Mouse (Mus musculus) layer of hippocampus, adult 11-12 months (tissue): ENCODE data around the gene Igfbp3.
A peak's percentile ranks its signal among the peaks of the same experiment; 100 is the strongest.

Source experiments
- DNase-seq: peaks from one replicate; pipeline ENCODE4 v3.0.0; 2022; ENCODE audit warnings: low spot score

Gene Igfbp3

DNA sequence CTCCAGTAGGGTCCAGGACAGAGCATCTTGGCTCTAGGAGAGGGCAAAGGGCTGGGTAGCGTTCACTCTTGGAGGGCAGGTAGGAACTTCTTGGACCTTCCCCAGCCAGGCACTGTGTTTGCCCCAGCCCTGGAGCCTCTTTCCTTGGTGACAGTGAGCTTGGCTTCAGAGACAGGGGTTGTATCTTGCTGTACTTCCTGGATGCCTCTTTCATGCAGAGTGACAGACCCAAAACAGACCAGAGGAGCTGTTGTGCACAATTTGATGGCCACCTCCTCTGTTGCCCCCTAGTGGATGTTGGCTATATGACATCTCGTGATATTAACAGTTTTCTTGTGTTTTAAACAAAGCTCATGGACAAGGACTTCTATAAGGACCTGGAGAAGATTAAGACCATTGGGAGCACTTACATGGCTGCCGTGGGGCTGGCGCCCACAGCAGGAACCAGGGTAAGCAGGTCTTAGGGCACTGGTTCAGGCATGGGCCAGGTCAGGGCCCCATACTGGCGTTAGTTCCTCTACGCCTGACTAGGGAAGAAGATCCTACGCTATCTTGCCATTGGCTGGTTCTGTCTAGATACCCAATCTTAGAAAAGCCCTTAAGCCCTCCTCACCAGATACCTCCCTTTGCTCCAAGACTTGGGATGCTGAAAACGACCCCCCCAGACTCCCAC lies 52.1 kb downstream of the Igfbp3 start:
- peak; percentile 38 for DNase-seq

DNA sequence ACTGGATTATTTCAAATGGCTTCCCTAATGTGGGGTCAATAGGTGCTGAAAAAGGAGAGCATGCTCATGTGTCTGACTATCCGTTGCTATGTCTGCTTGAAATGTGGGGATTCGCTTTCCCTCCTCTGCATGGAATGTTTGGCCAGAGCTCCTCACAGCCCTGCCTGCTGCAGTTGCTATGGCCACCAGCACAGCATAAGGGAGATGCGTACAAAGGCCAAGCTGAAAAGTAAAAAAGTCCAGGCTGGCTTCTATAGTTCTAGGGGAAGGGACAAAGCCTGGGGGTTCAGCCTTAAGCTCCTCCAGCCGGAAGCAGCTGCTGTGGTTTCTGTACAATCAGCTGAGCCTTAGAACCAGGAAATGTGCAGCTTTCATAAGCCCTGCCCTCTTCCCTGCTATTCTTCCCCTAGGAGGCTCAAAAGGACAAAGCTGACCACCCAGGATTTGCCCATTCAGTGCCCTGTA lies 53.1 kb downstream of the Igfbp3 start:
- no peak for DNase-seq

DNA sequence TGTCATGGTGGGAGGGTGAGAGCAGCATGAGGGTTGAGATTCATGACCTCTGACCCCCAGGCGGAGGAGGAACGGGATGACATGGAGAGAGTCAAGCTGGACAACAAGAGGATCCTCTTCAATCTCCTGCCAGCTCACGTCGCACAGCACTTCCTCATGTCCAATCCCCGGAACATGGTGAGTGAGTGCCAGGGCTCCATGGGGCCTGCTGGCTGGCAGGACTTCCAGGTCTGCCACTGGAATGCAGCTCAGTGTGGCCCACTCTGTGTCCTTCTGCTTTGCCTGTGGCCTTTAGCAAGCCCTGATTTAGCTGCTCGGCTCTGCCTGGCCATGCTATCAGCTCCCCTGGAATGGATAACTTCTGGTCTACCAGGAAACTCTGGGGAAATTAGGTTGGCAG lies 53.6 kb downstream of the Igfbp3 start:
- DNase-seq: no peak

DNA sequence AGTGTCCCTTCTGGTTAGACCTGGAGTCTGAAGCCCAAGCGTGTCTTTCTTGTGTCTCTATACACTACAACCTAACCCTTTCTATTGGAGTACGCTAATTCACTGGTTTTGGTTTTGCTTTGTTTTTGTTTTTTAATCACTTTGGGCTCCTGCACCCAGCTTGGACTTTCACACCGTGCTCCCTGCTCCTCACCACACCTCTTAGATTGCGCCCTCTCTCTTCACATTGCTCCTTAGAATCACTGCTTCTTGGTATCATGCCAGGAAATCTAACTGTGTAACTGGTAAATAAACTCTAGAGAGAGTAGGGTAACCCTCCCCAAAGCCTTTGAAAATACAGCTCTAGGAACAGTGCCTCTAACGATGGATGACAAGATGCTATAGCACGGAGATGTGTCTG lies 55.5 kb downstream of the Igfbp3 start:
- DNase-seq: no peak

DNA sequence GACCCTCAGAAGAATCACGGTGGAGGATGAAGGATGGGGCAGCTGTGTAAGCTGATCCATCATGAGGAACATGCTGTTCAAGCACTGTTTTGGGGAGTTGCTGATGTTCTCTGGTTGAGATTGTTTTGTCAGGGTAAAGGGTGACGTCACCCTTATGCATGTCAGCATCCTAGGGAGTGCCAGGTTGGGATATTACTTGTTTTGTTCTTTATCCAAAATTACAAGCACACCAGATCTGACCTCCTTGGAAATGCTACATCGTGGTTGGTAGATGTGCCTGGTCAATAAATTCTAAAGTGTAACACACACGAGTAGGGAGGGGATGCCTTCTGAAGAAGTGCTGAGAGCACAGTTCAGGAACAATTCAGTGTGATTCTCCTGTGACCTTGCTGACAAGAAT lies 57.3 kb downstream of the Igfbp3 start:
- no peak for DNase-seq
